Mouse (Mus musculus) liver, adult 2 months (tissue): Measurements from ENCODE around the gene Cdca4. TPM values are rescaled to one million over a fixed set of nuclear protein-coding genes. Genes with fewer than 3 reads are reported as not detected.

Source experiments
- DNase-seq: peaks from one replicate; pipeline ENCODE4 v3.0.0-alpha.2; 2011; ENCODE audit warnings: low read depth, low spot score; ENCODE audit errors: extremely low read depth
- H3K27ac ChIP-seq: fragments of 200-500 bp; replicated peaks from 2 replicates; pipeline ENCODE4 v1.5.1; 2012; ENCODE audit warnings: low read depth, mild to moderate bottlenecking, control low read depth, inconsistent platforms, low read length; ENCODE audit not compliant: insufficient read depth
- H3K27me3 ChIP-seq: fragments of 200-500 bp; 2 replicates; pipeline ENCODE4 v1.6.1; 2012; ENCODE audit warnings: mild to moderate bottlenecking, moderate library complexity, low read length, inconsistent platforms; ENCODE audit not compliant: control insufficient read depth, insufficient read depth
- H3K36me3 ChIP-seq: fragments of 200-500 bp; 2 replicates; pipeline ENCODE4 v1.6.1; 2012; ENCODE audit warnings: low read length, inconsistent platforms; ENCODE audit not compliant: control insufficient read depth, insufficient read depth
- H3K4me1 ChIP-seq: fragments of 200-500 bp; 2 replicates; pipeline ENCODE4 v1.6.1; 2011; ENCODE audit warnings: low read length; ENCODE audit not compliant: control insufficient read depth, insufficient read depth
- H3K4me3 ChIP-seq: fragments of 200-500 bp; 2 replicates; pipeline ENCODE4 v1.5.1; 2011; ENCODE audit warnings: low read depth, mild to moderate bottlenecking, control low read depth, low read length, moderate library complexity; ENCODE audit not compliant: insufficient read depth
- H3K79me2 ChIP-seq: fragments of 200-500 bp; 2 replicates; pipeline ENCODE4 v1.6.1; 2012; ENCODE audit warnings: inconsistent platforms, mild to moderate bottlenecking, low read length, moderate library complexity; ENCODE audit not compliant: control insufficient read depth, insufficient read depth
- H3K9ac ChIP-seq: fragments of 200-500 bp; 2 replicates; pipeline ENCODE4 v1.6.1; 2012; ENCODE audit warnings: low read depth, mild to moderate bottlenecking, control low read depth, inconsistent platforms, low read length
- CTCF ChIP-seq: fragments of 200-500 bp; IDR thresholded peaks from 2 replicates; pipeline ENCODE4 v1.5.1; 2011; ENCODE audit warnings: low read depth, low read length, control low read depth
- POLR2A ChIP-seq: fragments of 200-500 bp; IDR thresholded peaks from 2 replicates; pipeline ENCODE4 v1.6.1; 2011; ENCODE audit warnings: low read length, control low read depth; ENCODE audit not compliant: insufficient read depth; ENCODE audit errors: extremely low read depth
- WGBS: fragments of 180-500 bp; shearing (Covaris S2); methylation state at CpG from one replicate; pipeline ENCODE4 v1.1.7; 2018; 5-methylcytosine and 5-hydroxymethylcytosine counted together
- polyA plus RNA-seq: library from polyadenylated mRNA; depleted of rRNA; stranded (reverse); fragments of >200 nt; gene quantifications from 2 replicates; pipeline ENCODE4 v1.2.3, GENCODE M21; 2012
- total RNA-seq: library from RNA; depleted of rRNA; stranded (reverse); fragments of >200 nt; gene quantifications from 2 replicates; pipeline ENCODE4 v1.2.3, GENCODE M21; 2014

Gene Cdca4
- total and polyA plus RNA-seq, 2 experiments: 3.5 to 5.0 TPM

GRCm38 (mm10) chr12:112808587-112809364 lies 20.4 kb downstream of the Cdca4 start, which contains the start of gene Clba1:
Gene Clba1, plus strand, starts transcription at chr12:112808937.
- Histone ChIP-seq H3K9ac (peak within 1 kb of the TSS; percentile 35), H3K36me3 (no peaks in the 10 kb centered on the region), H3K4me3 (peak within 1 kb of the TSS; percentile 61), H3K27me3 (no peaks in the 10 kb centered on the region), H3K4me1 (no peaks in the 10 kb centered on the region), H3K27ac (no peak within 1 kb of the TSS), H3K79me2 (no peaks in the 10 kb centered on the region)
- peak; percentile 78 for DNase-seq
- WGBS: 2% methylated on average over 64 of the region's 64 CpGs
- TF ChIP-seq CTCF: peak; percentile 43
- no peak for TF ChIP-seq POLR2A

DNA sequence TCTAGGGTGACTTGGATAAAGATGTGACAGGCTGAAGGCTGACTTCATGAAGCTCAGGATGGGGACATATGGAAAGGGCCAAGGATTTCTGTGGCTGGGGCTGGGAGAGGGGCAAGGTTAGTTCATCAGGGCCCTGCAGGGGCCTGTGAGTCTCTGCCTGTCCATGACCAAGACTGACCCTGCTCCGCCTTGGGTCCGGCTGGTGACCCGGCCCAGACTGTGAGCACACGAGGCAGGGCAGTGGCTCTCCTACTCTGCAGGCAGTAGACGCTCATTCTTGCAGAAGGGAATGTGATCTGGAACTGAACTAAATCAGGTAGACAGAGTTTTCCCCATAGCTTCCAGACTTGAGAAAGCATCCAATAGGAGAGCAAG lies 21.0 kb downstream of the Cdca4 start:
- H3K27me3 ChIP-seq: no peaks in the 10 kb centered on the region
- H3K4me1 ChIP-seq: no peaks in the 10 kb centered on the region
- H3K79me2 ChIP-seq: no peaks in the 10 kb centered on the region
- DNase-seq: no peak
- 71% methylated on average over 5 of the region's 5 CpGs for WGBS
- H3K27ac ChIP-seq: no peak overlapping the region
- H3K9ac ChIP-seq: no peak overlapping the region
- H3K4me3 ChIP-seq: no peak overlapping the region
- TF ChIP-seq CTCF: no peak
- no peak for TF ChIP-seq POLR2A
- no peaks in the 10 kb centered on the region for H3K36me3 ChIP-seq

DNA sequence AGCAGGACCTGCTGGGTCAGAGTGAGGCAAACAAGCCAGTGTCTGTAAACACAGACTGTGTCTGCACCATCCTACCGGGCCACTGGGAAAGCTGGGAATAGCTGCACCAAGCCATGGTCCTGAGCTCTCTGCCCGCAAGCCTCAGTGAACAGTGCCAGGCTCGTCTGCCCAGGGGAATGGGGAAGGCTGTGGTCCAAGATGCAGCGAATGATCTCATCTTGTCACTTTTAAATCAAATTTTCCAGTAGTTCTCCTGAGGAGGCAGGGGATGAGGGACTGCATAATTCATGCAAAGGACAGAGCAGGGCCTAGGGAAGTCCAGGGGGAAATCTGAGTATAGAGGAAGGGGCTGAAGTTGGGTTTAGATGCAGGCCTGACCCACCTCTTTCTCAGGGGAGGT lies 21.4 kb downstream of the Cdca4 start:
- 86% methylated on average over 4 of the region's 4 CpGs for WGBS
- Histone ChIP-seq H3K27me3 (no peaks in the 10 kb centered on the region), H3K27ac (no peak overlapping the region), H3K4me3 (no peak overlapping the region), H3K36me3 (no peaks in the 10 kb centered on the region), H3K79me2 (no peaks in the 10 kb centered on the region), H3K4me1 (no peaks in the 10 kb centered on the region), H3K9ac (no peak overlapping the region)
- no peak for TF ChIP-seq POLR2A
- TF ChIP-seq CTCF: no peak
- DNase-seq: no peak

DNA sequence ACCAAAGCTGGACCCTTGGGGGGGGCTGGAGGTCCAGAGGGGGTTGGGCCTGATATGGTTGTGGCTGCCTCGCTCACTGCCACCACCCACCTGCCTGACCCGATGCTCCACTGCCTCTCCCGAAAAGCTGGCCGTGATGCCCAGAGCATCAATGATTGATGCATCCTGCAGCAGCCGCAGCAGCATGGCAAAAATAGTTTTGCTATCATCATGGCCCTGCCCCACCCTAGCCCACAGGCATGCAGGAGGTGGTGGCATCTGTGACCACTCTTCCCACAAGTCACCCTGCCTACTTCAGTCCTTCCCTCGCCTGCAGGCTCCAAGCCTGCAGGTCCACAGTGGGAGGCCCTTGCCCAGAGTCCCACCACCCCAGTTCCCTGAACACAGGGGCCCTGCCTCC lies 23.2 kb downstream of the Cdca4 start:
- WGBS: 84% methylated on average over 6 of the region's 6 CpGs
- peaks cover 8% of the 10 kb centered on the region for H3K27me3 ChIP-seq

GRCm38 (mm10) chr12:112804046-112804445 lies 25.2 kb downstream of the Cdca4 start:
- DNase-seq: no peak
- WGBS: 37% methylated on average over 13 of the region's 13 CpGs
- TF ChIP-seq CTCF (no peak), POLR2A (no peak)
- Histone ChIP-seq H3K79me2 (no peaks in the 10 kb centered on the region), H3K4me3 (no peak overlapping the region), H3K4me1 (no peaks in the 10 kb centered on the region), H3K27ac (no peak overlapping the region), H3K9ac (no peak overlapping the region), H3K36me3 (no peaks in the 10 kb centered on the region), H3K27me3 (peaks cover 8% of the 10 kb centered on the region)

More for the DNA sequence above, 23.2 kb downstream of the Cdca4 start:
- H3K79me2 ChIP-seq: no peaks in the 10 kb centered on the region
- H3K4me1 ChIP-seq: no peaks in the 10 kb centered on the region
- TF ChIP-seq POLR2A: no peak
- TF ChIP-seq CTCF: no peak
- no peak overlapping the region for H3K4me3 ChIP-seq
- no peak overlapping the region for H3K9ac ChIP-seq
- no peaks in the 10 kb centered on the region for H3K36me3 ChIP-seq
- no peak overlapping the region for H3K27ac ChIP-seq
- DNase-seq: no peak

- no peak overlapping the region for H3K9ac ChIP-seq
- no peak overlapping the region for H3K4me3 ChIP-seq
- no peaks in the 10 kb centered on the region for H3K4me1 ChIP-seq
- TF ChIP-seq CTCF (no peak), POLR2A (no peak)
- H3K27ac ChIP-seq: no peak overlapping the region
- no peaks in the 10 kb centered on the region for H3K79me2 ChIP-seq
- DNase-seq: no peak
- peaks cover 8% of the 10 kb centered on the region for H3K27me3 ChIP-seq
- 65% methylated on average over 3 of the region's 3 CpGs for WGBS
- H3K36me3 ChIP-seq: no peaks in the 10 kb centered on the region
These were observed 26.3 kb downstream of the Cdca4 start for GRCm38 (mm10) chr12:112802917-112803316.
